Mouse (Mus musculus): ENCODE measurements around the gene Flrt1.

GRCm38 (mm10) chr19:7107174-7107573 lies 1.6 kb upstream of the Flrt1 start:
- TF ChIP-seq POLR2A (IDR thresholded peaks at IDR 0.05; ENCODE audit: control insufficient read depth, extremely low read depth, insufficient read depth, low read length, poor library complexity) (no peak), CTCF (IDR thresholded peaks at IDR 0.05; ENCODE audit: borderline replicate concordance, control insufficient read depth, extremely low read depth, insufficient read depth, low read length, poor library complexity) (no peak)
